In genomic region chr8:126391541-126391940, GRCm38 (mm10) we compare ENCODE assay signal across 12 mouse cellular contexts. TPM values are rescaled to one million over a fixed set of nuclear protein-coding genes. Genes with fewer than 3 reads are reported as not detected.
A peak's percentile ranks its signal among the peaks of the same experiment; 100 is the strongest.
DNase-seq lines count a peak whose midpoint lies in the region; ATAC-seq lines count a peak whose summit lies in the region.
"Had no signal": no experiment of that assay in that cellular context is flagged by ENCODE, and none has a peak within 500 bp of the region (broad histone marks: within the 10 kb centered on the region; RNA-seq: fewer than 3 reads in every experiment).

No protein-coding gene starts in this region.

- no peak overlapping the region for H3K4me3 ChIP-seq in kidney, embryonic 15.5 days (replicated peaks)
- H3K4me3 ChIP-seq: gastrocnemius, adult 2 months; neural tube, embryonic 15.5 days had no signal

- H3K4me2 ChIP-seq in kidney, embryonic 15.5 days = no peak overlapping the region
- H3K4me2 ChIP-seq: neural tube, embryonic 15.5 days had no signal

- peak overlapping the region; percentile 28 for H3K27ac ChIP-seq in kidney, embryonic 15.5 days
- H3K27ac ChIP-seq: gastrocnemius, adult 2 months; neural tube, embryonic 15.5 days had no signal

- no peak for ATAC-seq in kidney, embryonic 15.5 days (replicated peaks; ENCODE audit: low FRiP score)

- peak; percentile 22 for DNase-seq in ovary, postnatal 14 days (ENCODE audit: low spot score)
- DNase-seq in ovary, postnatal 36 days (ENCODE audit: low spot score) = no peak
- peak; percentile 65 for DNase-seq in cerebellum, adult 8-10 months
- peak; percentile 9 for DNase-seq in lung, postnatal 25 days (ENCODE audit: low spot score)
- no peak for DNase-seq in right cerebral cortex, adult 2 months (ENCODE audit: low spot score in 2 of 2)
- DNase-seq in right cerebral cortex, postnatal 25 days = no peak
- DNase-seq: adrenal gland, adult 8-10 months; embryo, embryonic 11 days; gastrocnemius, adult 2 months; heart, postnatal 36 days had no signal

- 55% methylated on average over 2 of the region's 2 CpGs for WGBS in kidney, embryonic 15.5 days

- no peaks in the 10 kb centered on the region for H3K27me3 ChIP-seq in kidney, embryonic 15.5 days
- H3K27me3 ChIP-seq: neural tube, embryonic 15.5 days had no signal

- no peaks in the 10 kb centered on the region for H3K36me3 ChIP-seq in kidney, embryonic 15.5 days
- H3K36me3 ChIP-seq: neural tube, embryonic 15.5 days had no signal

- no peaks in the 10 kb centered on the region for H3K4me1 ChIP-seq in kidney, embryonic 15.5 days
- H3K4me1 ChIP-seq: neural tube, embryonic 15.5 days had no signal

- no peak overlapping the region for H3K9ac ChIP-seq in kidney, embryonic 15.5 days
- H3K9ac ChIP-seq: neural tube, embryonic 15.5 days had no signal

- no peaks in the 10 kb centered on the region for H3K9me3 ChIP-seq in kidney, embryonic 15.5 days (replicated peaks)
- H3K9me3 ChIP-seq: neural tube, embryonic 15.5 days had no signal

RNA-seq across cellular contexts. Expression of gene Coa6, which starts 30.8 kb away (rescaled TPM):
- polyA plus RNA-seq in kidney, embryonic 15.5 days (2015; fragmentation: Nextera tagmentation; extraction: Ambion mirVana) = 53.7 and 59.3 TPM in 2 replicates

Comparison
In these comparisons a context has a peak if more than half of its experiments do, and no peak if none do; other contexts are left out.
1. DNase-seq: peak in ovary, postnatal 14 days (single experiment), cerebellum, adult 8-10 months (single experiment) and lung, postnatal 25 days (single experiment); none in ovary, postnatal 36 days (single experiment), right cerebral cortex, adult 2 months (0 of 2) and right cerebral cortex, postnatal 25 days (single experiment).